Mouse (Mus musculus) CH12.LX (cell line): ENCODE results near the gene Ddi2. TPM values are rescaled to one million over a fixed set of nuclear protein-coding genes. Genes with fewer than 3 reads are reported as not detected.

ENCODE experiments used
- DNase-seq: peaks from one replicate; pipeline ENCODE4 v3.0.0-alpha.2; 2013; ENCODE audit errors: extremely low read depth
- H3K27ac ChIP-seq: 2 replicates; pipeline ENCODE4 v1.5.1; 2012; ENCODE audit warnings: low read depth, mild to moderate bottlenecking, control low read depth, moderate library complexity; ENCODE audit not compliant: insufficient read depth
- H3K27me3 ChIP-seq: replicated peaks from 2 replicates; pipeline ENCODE3; 2012; ENCODE audit warnings: inconsistent platforms
- H3K36me3 ChIP-seq, 2 experiments: replicated peaks in 1 of 2; 2 replicates each; pipeline versions ENCODE3 to v1.6.1; 2012; ENCODE audit warnings: inconsistent platforms in 1 of 2, low read length in 1 of 2, mild to moderate bottlenecking in 1 of 2, mixed read lengths in 1 of 2, moderate library complexity in 1 of 2; ENCODE audit not compliant: control insufficient read depth in 1 of 2, insufficient read depth in 1 of 2
- H3K4me1 ChIP-seq, 2 experiments: 2 replicates each; pipeline ENCODE4 v1.6.1; 2012; ENCODE audit warnings: inconsistent platforms in 1 of 2, moderate library complexity in 1 of 2; ENCODE audit not compliant: insufficient read depth in 2 of 2, control insufficient read depth in 1 of 2
- H3K4me2 ChIP-seq: 2 replicates; pipeline ENCODE4 v1.6.1; 2012; ENCODE audit warnings: low read depth, mild to moderate bottlenecking, control low read depth; ENCODE audit not compliant: poor library complexity, insufficient read depth, severe bottlenecking
- H3K4me3 ChIP-seq, 3 experiments: fragments of 150-350 bp in 1 of 3; sonication (generic) in 1 of 3; replicated peaks in 1 of 3; 2 replicates each; pipeline versions ENCODE3 to v1.5.1; 2011 to 2012; ENCODE audit warnings: low read depth in 2 of 3, low read length in 2 of 3, mild to moderate bottlenecking in 2 of 3, moderate library complexity in 2 of 3, control low read depth in 1 of 3, improper control_type of control experiment in 1 of 3, inconsistent platforms in 1 of 3, mixed read lengths in 1 of 3; ENCODE audit not compliant: poor library complexity in 1 of 3
- H3K79me2 ChIP-seq: replicated peaks from 2 replicates; pipeline ENCODE4 v1.6.1; 2012; ENCODE audit warnings: mild to moderate bottlenecking, moderate library complexity; ENCODE audit not compliant: control insufficient read depth, poor library complexity, insufficient read depth, severe bottlenecking; ENCODE audit errors: extremely low read depth
- H3K9ac ChIP-seq: 2 replicates; pipeline ENCODE4 v1.6.1; 2012; ENCODE audit warnings: low read depth, mild to moderate bottlenecking, control low read depth, moderate library complexity; ENCODE audit not compliant: insufficient read depth
- H3K9me3 ChIP-seq: replicated peaks from 2 replicates; pipeline ENCODE3; 2012; ENCODE audit warnings: low read length, inconsistent platforms, mixed read lengths
- CHD1 ChIP-seq: IDR thresholded peaks from 2 replicates; pipeline ENCODE4 v1.6.1; 2012; ENCODE audit warnings: low read depth, low read length, improper control_type of control experiment, inconsistent platforms
- CHD2 ChIP-seq: IDR thresholded peaks from 2 replicates; pipeline ENCODE4 v1.6.1; 2011; ENCODE audit warnings: low read length, improper control_type of control experiment
- CTCF ChIP-seq, 2 experiments: IDR thresholded peaks in 1 of 2; conservative IDR thresholded peaks in 1 of 2; 2 replicates each; pipeline ENCODE4 v1.5.1; 2011 to 2012; ENCODE audit warnings: low read depth in 2 of 2, low read length in 2 of 2, improper control_type of control experiment in 1 of 2, inconsistent platforms in 1 of 2, mild to moderate bottlenecking in 1 of 2, moderate library complexity in 1 of 2
- ELF1 ChIP-seq: IDR thresholded peaks from 2 replicates; pipeline ENCODE4 v1.6.1; 2014; ENCODE audit warnings: low read depth, mild to moderate bottlenecking, inconsistent platforms, low read length, improper control_type of control experiment
- EP300 ChIP-seq: IDR thresholded peaks from 2 replicates; pipeline ENCODE4 v1.6.1; 2011; ENCODE audit warnings: low read length, improper control_type of control experiment
- ETS1 ChIP-seq: conservative IDR thresholded peaks from 2 replicates; pipeline ENCODE4 v1.6.1; 2012; ENCODE audit warnings: low read depth, mild to moderate bottlenecking, inconsistent platforms, low read length, improper control_type of control experiment, moderate library complexity
- GABPA ChIP-seq: IDR thresholded peaks from 2 replicates; pipeline ENCODE4 v1.6.1; 2012; ENCODE audit warnings: low read depth, low read length, improper control_type of control experiment, inconsistent platforms; ENCODE audit not compliant: insufficient replicate concordance
- HCFC1 ChIP-seq: IDR thresholded peaks from 2 replicates; pipeline ENCODE4 v1.6.1; 2012; ENCODE audit warnings: low read depth, mild to moderate bottlenecking, inconsistent platforms, low read length, improper control_type of control experiment
- IRF4 ChIP-seq: IDR thresholded peaks from 2 replicates; pipeline ENCODE4 v1.6.1; 2014; ENCODE audit warnings: low read depth, mild to moderate bottlenecking, inconsistent platforms, low read length, improper control_type of control experiment
- JUN ChIP-seq: IDR thresholded peaks from 2 replicates; pipeline ENCODE4 v1.6.1; 2011; ENCODE audit warnings: low read depth, mild to moderate bottlenecking, low read length, improper control_type of control experiment, moderate library complexity; ENCODE audit not compliant: insufficient read depth
- JUND ChIP-seq: conservative IDR thresholded peaks from 2 replicates; pipeline ENCODE4 v1.6.1; 2011; ENCODE audit warnings: low read depth, low read length, improper control_type of control experiment
- MAFK ChIP-seq: IDR thresholded peaks from 2 replicates; pipeline ENCODE4 v1.6.1; 2011; ENCODE audit warnings: low read length, improper control_type of control experiment; ENCODE audit not compliant: insufficient replicate concordance
- MAX ChIP-seq: IDR thresholded peaks from 2 replicates; pipeline ENCODE4 v1.6.1; 2011; ENCODE audit warnings: low read length, improper control_type of control experiment
- MAZ ChIP-seq: IDR thresholded peaks from 2 replicates; pipeline ENCODE4 v1.6.1; 2012; ENCODE audit warnings: low read depth, mild to moderate bottlenecking, inconsistent platforms, low read length, improper control_type of control experiment, moderate library complexity
- MEF2A ChIP-seq: IDR thresholded peaks from 2 replicates; pipeline ENCODE4 v1.6.1; 2014; ENCODE audit warnings: low read depth, mild to moderate bottlenecking, inconsistent platforms, low read length, improper control_type of control experiment, borderline replicate concordance
- NELFE ChIP-seq: IDR thresholded peaks from 2 replicates; pipeline ENCODE4 v1.6.1; 2011; ENCODE audit warnings: low read depth, low read length, improper control_type of control experiment
- NRF1 ChIP-seq: IDR thresholded peaks from 2 replicates; pipeline ENCODE4 v1.6.1; 2014; ENCODE audit warnings: low read depth, mild to moderate bottlenecking, inconsistent platforms, low read length, improper control_type of control experiment, moderate library complexity
- PAX5 ChIP-seq: IDR thresholded peaks from 2 replicates; pipeline ENCODE4 v1.6.1; 2012; ENCODE audit warnings: low read length, inconsistent platforms, mixed read lengths
- POLR2A ChIP-seq: IDR thresholded peaks from 2 replicates; pipeline ENCODE4 v1.6.1; 2011; ENCODE audit warnings: low read depth, mild to moderate bottlenecking, improper control_type of control experiment, low read length
- POLR2AphosphoS2 ChIP-seq: IDR thresholded peaks from 2 replicates; pipeline ENCODE4 v1.6.1; 2011; ENCODE audit warnings: low read depth, low read length, improper control_type of control experiment
- RAD21 ChIP-seq: IDR thresholded peaks from 2 replicates; pipeline ENCODE4 v1.6.1; 2011; ENCODE audit warnings: low read depth, mild to moderate bottlenecking, low read length, improper control_type of control experiment, moderate library complexity
- SIN3A ChIP-seq: IDR thresholded peaks from 2 replicates; pipeline ENCODE4 v1.6.1; 2012; ENCODE audit warnings: low read length, improper control_type of control experiment, inconsistent platforms
- SMC3 ChIP-seq: IDR thresholded peaks from 2 replicates; pipeline ENCODE4 v1.6.1; 2011; ENCODE audit warnings: low read depth, low read length, improper control_type of control experiment
- TBP ChIP-seq: conservative IDR thresholded peaks from 2 replicates; pipeline ENCODE4 v1.6.1; 2011; ENCODE audit warnings: low read depth, low read length, improper control_type of control experiment
- TCF12 ChIP-seq: IDR thresholded peaks from 2 replicates; pipeline ENCODE4 v1.6.1; 2014; ENCODE audit warnings: low read depth, mild to moderate bottlenecking, inconsistent platforms, low read length, improper control_type of control experiment
- UBTF ChIP-seq: IDR thresholded peaks from 2 replicates; pipeline ENCODE4 v1.6.1; 2012; ENCODE audit warnings: low read depth, mild to moderate bottlenecking, inconsistent platforms, low read length, improper control_type of control experiment, moderate library complexity
- USF1 ChIP-seq: IDR thresholded peaks from 2 replicates; pipeline ENCODE4 v1.6.1; 2014; ENCODE audit warnings: low read depth, mild to moderate bottlenecking, inconsistent platforms, low read length, improper control_type of control experiment
- USF2 ChIP-seq: conservative IDR thresholded peaks from 2 replicates; pipeline ENCODE4 v1.6.1; 2011; ENCODE audit warnings: low read depth, low read length, improper control_type of control experiment
- ZMIZ1 ChIP-seq: IDR thresholded peaks from 2 replicates; pipeline ENCODE4 v1.6.1; 2012; ENCODE audit warnings: low read depth, mild to moderate bottlenecking, inconsistent platforms, low read length, improper control_type of control experiment
- ZNF384 ChIP-seq: IDR thresholded peaks from 2 replicates; pipeline ENCODE4 v1.6.1; 2012; ENCODE audit warnings: low read depth, low read length, improper control_type of control experiment, inconsistent platforms
- dilution Hi-C: fragments of 300-500 bp; cut with MboI; formaldehyde crosslinking; loops from 2 replicates; pipeline ENCODE4 v1.14.3; 2020; ENCODE audit warnings: low sequenced_read_pairs; ENCODE audit not compliant: extremely low pct_unique_long_range_greater_than_20kb, extremely low pct_ligation_motif_present
- in situ Hi-C: fragments of 300-500 bp; cut with MboI; formaldehyde crosslinking; loops from 3 replicates; pipeline ENCODE4 v1.14.3; 2019; ENCODE audit warnings: low sequenced_read_pairs, low pct_ligation_motif_present, low pct_unique_long_range_greater_than_20kb, mixed read lengths
- polyA plus RNA-seq: library from polyadenylated mRNA; unstranded; fragments of >175 nt; gene quantifications from 2 replicates; pipeline ENCODE4 v1.2.1, GENCODE M21; 2012; ENCODE audit warnings: low read depth; ENCODE audit not compliant: insufficient read length
- total RNA-seq, 2 experiments: library from RNA; depleted of rRNA; stranded (reverse); fragments of 300-350 nt in 1 of 2; fragments of >200 nt in 1 of 2; gene quantifications; 2 replicates each; pipeline ENCODE4 v1.2.3; 2012 to 2014

Gene Ddi2
- total and polyA plus RNA-seq, 3 experiments = 18.0 to 37.3 (median 19.9) TPM

- DNase-seq = no peak
- H3K4me2 ChIP-seq = peak within 1 kb of the TSS; percentile 73
- no peak within 1 kb of the TSS for H3K27ac ChIP-seq
- dilution Hi-C loops = no loop called here
- peak within 1 kb of the TSS; percentile 81 for H3K9ac ChIP-seq
- in situ Hi-C loops = no loop called here
- peaks cover 10% of the 10 kb centered on the region; the same call in 1 of the 2 replicates for H3K79me2 ChIP-seq
- peaks cover 10% of the 10 kb centered on the region for H3K9me3 ChIP-seq
- TF ChIP-seq MAX (no peak), GABPA (no peak), CHD1 (no peak), EP300 (no peak), RAD21 (no peak), ZNF384 (no peak), ELF1 (no peak), IRF4 (no peak), NELFE (no peak), MAFK (no peak), SMC3 (no peak), JUND (no peak), USF1 (no peak), SIN3A (no peak), CHD2 (no peak), POLR2A (no peak), JUN (no peak), NRF1 (no peak), TBP (no peak)
- peaks cover 2 to 37% of the 10 kb centered on the region in 2 experiments; a peak in 2 of 4 replicates for H3K4me1 ChIP-seq
- no peaks in the 10 kb centered on the region for H3K27me3 ChIP-seq
- H3K36me3 ChIP-seq = peaks cover 0 to 9% of the 10 kb centered on the region in 2 experiments
- peak within 1 kb of the TSS; percentile 78 to 83 (median 80) for H3K4me3 ChIP-seq
Observed at GRCm38 (mm10) chr4:141664799-141665198, 58.4 kb downstream of the Ddi2 start, which contains the start of gene Plekhm2. Gene Plekhm2, minus strand, starts transcription at chr4:141664899.

- Histone ChIP-seq H3K27me3 (no peaks in the 10 kb centered on the region), H3K9ac (peak overlapping the region; percentile 81), H3K27ac (no peak overlapping the region), H3K4me2 (peak overlapping the region; percentile 73), H3K36me3 (peaks cover 0 to 10% of the 10 kb centered on the region in 2 experiments), H3K4me3 (peak overlapping the region; percentile 73 to 83 (median 78)), H3K4me1 (peaks cover 2 to 44% of the 10 kb centered on the region in 2 experiments; a peak in 3 of 4 replicates), H3K79me2 (peaks cover 10% of the 10 kb centered on the region; the same call in 1 of the 2 replicates), H3K9me3 (peaks cover 5% of the 10 kb centered on the region)
- dilution Hi-C loops (no loop called here), in situ Hi-C loops (no loop called here)
- peak; percentile 36; the same call in 1 of the 2 replicates for TF ChIP-seq TCF12
- TF ChIP-seq MAZ = 0 out of 2 replicates have a peak, but pooled peaks have one; percentile 27
- peak; percentile 79 for TF ChIP-seq POLR2A
- TF ChIP-seq USF1 = no peak
- TF ChIP-seq USF2 = no peak
- peak; percentile 63; the same call in 1 of the 2 replicates for TF ChIP-seq ZMIZ1
- no peak for TF ChIP-seq CTCF (conservative IDR thresholded peaks at IDR 0.05 in 1 of 2, IDR thresholded peaks at IDR 0.05 in 1 of 2; ENCODE audit: low read depth in 2 of 2, low read length in 2 of 2)
- TF ChIP-seq NRF1 = peak; percentile 58
- TF ChIP-seq POLR2AphosphoS2 = no peak
- TF ChIP-seq IRF4 = 0 out of 2 replicates have a peak, but pooled peaks have one; percentile 3
- TF ChIP-seq PAX5 = no peak
- TF ChIP-seq HCFC1 = 0 out of 2 replicates have a peak, but pooled peaks have one; percentile 15
- TF ChIP-seq UBTF = peak; percentile 88
- no peak for TF ChIP-seq MEF2A
- peak; percentile 44; the same call in 1 of the 2 replicates for TF ChIP-seq NELFE
- TF ChIP-seq ETS1 = no peak
- no peak for DNase-seq
Observed at GRCm38 (mm10) chr4:141664011-141664745, 59.0 kb downstream of the Ddi2 start.
